Comparison of ENCODE assay signal across 8 mouse cellular contexts in genomic region chr9:14698582-14699287, GRCm38 (mm10). TPM values are rescaled to one million over a fixed set of nuclear protein-coding genes. Genes with fewer than 3 reads are reported as not detected.
DNase-seq lines count a peak whose midpoint lies in the region; ATAC-seq lines count a peak whose summit lies in the region.

No protein-coding gene starts in this region.

- no peak overlapping the region for H3K27ac ChIP-seq in hindbrain, embryonic 16.5 days (ENCODE audit: low read depth, low read length)

- H3K9me3 ChIP-seq in hindbrain, embryonic 16.5 days (ENCODE audit: control insufficient read depth, low read length), result no peaks in the 10 kb centered on the region

- no peak overlapping the region for H3K4me3 ChIP-seq in hindbrain, embryonic 16.5 days (ENCODE audit: low read length)

- no peak overlapping the region for H3K4me2 ChIP-seq in hindbrain, embryonic 16.5 days (ENCODE audit: low read length)

- H3K9ac ChIP-seq in hindbrain, embryonic 16.5 days (ENCODE audit: low read depth, low read length), result no peak overlapping the region

- H3K4me1 ChIP-seq in hindbrain, embryonic 16.5 days (ENCODE audit: control insufficient read depth, insufficient read depth, low read depth, low read length), result no peaks in the 10 kb centered on the region

- 52% methylated on average over 12 of the region's 12 CpGs for WGBS in hindbrain, embryonic 16.5 days

- peak; percentile 97 for ATAC-seq in hindbrain, embryonic 16.5 days

- H3K36me3 ChIP-seq in hindbrain, embryonic 16.5 days (ENCODE audit: control insufficient read depth, insufficient read depth, low read length), result no peaks in the 10 kb centered on the region

- peak; percentile 39 for DNase-seq in WW6 (ENCODE audit: low read depth, low spot score)
- DNase-seq in cerebellum, postnatal 4 days (ENCODE audit: low spot score in 2 of 2), result peak; percentile 91 to 93
- DNase-seq in gastrocnemius, adult 18-20 months (ENCODE audit: low spot score), result peak; percentile 93
- peak; percentile 90 for DNase-seq in left cerebral cortex, adult 11 months (ENCODE audit: low spot score)
- DNase-seq in lung, postnatal 36 days, result peak; percentile 95
- DNase-seq in right cerebral cortex, adult 18-20 months, result peak; percentile 90
- peak; percentile 76 for DNase-seq in urinary bladder, adult 2 months (ENCODE audit: low spot score)

- H3K27me3 ChIP-seq in hindbrain, embryonic 16.5 days (replicated peaks; ENCODE audit: control insufficient read depth, insufficient read depth, low read length), result no peaks in the 10 kb centered on the region

RNA-seq across cellular contexts. Expression of gene Piwil4, which starts 41.8 kb away (rescaled TPM):
- total RNA-seq in gastrocnemius, adult 18-20 months (2021), result not detected
- polyA plus RNA-seq in hindbrain, embryonic 16.5 days (2015; fragmentation: Nextera tagmentation; extraction: Ambion mirVana), result 0.40 TPM in 2 replicates
- polyA plus RNA-seq in urinary bladder, adult 2 months (2012; rRNA removed), result 0.62 and 0.67 TPM in 2 replicates

RNA-seq across cellular contexts. Expression of gene Fut4, which starts 53.5 kb away (rescaled TPM):
- under 1 TPM; 0.11 to 0.21 TPM for total RNA-seq in gastrocnemius, adult 18-20 months (2021)
- 1.4 TPM in 2 replicates for polyA plus RNA-seq in hindbrain, embryonic 16.5 days (2015; fragmentation: Nextera tagmentation; extraction: Ambion mirVana)
- polyA plus RNA-seq in urinary bladder, adult 2 months (2012; rRNA removed), result 5.1 and 5.2 TPM in 2 replicates

RNA-seq across cellular contexts. Expression of gene Amotl1, which starts 53.9 kb away (rescaled TPM):
- 100 to 1,000 TPM; 330 to 339 TPM for total RNA-seq in gastrocnemius, adult 18-20 months (2021)
- polyA plus RNA-seq in hindbrain, embryonic 16.5 days (2015; fragmentation: Nextera tagmentation; extraction: Ambion mirVana), result 6.6 and 8.3 TPM in 2 replicates
- 21.7 and 32.7 TPM in 2 replicates for polyA plus RNA-seq in urinary bladder, adult 2 months (2012; rRNA removed)

Comparison
In these comparisons a context has a peak if more than half of its experiments do, and no peak if none do; other contexts are left out.
1. DNase-seq: peak in every context shown above with its lines; median percentile 95 in lung, postnatal 36 days; 93 in gastrocnemius, adult 18-20 months; 92 in cerebellum, postnatal 4 days; 90 in left cerebral cortex, adult 11 months; 90 in right cerebral cortex, adult 18-20 months; 76 in urinary bladder, adult 2 months; 39 in WW6.